Mouse (Mus musculus) lung, embryonic 14.5 days (tissue): ENCODE measurements around the gene Slc25a19. TPM values are rescaled to one million over a fixed set of nuclear protein-coding genes. Genes with fewer than 3 reads are reported as not detected.

Source experiments
- ATAC-seq: fragments of 200-750 bp; cut with Nextera tagmentation; 2 replicates; pipeline ENCODE4 v1.8.0; 2017; ENCODE audit warnings: mild to moderate bottlenecking, moderate TSS enrichment, moderate library complexity; ENCODE audit not compliant: insufficient read depth
- DNase-seq: peaks from one replicate; pipeline ENCODE4 v3.0.0-alpha.2; 2015
- H3K27ac ChIP-seq: fragments of 300-500 bp; sonication (generic); 2 replicates; pipeline ENCODE4 v1.5.1; 2014; ENCODE audit warnings: low read depth, mild to moderate bottlenecking, moderate library complexity
- H3K27me3 ChIP-seq: fragments of 300-500 bp; sonication (generic); 2 replicates; pipeline ENCODE4 v1.6.1; 2014; ENCODE audit warnings: low read length, control low read depth; ENCODE audit not compliant: insufficient read depth
- H3K36me3 ChIP-seq: fragments of 300-500 bp; sonication (generic); 2 replicates; pipeline ENCODE4 v1.6.1; 2014; ENCODE audit warnings: control low read depth; ENCODE audit not compliant: insufficient read depth
- H3K4me1 ChIP-seq: fragments of 300-500 bp; sonication (generic); 2 replicates; pipeline ENCODE4 v1.6.1; 2014; ENCODE audit warnings: antibody characterized with exemption, control low read depth; ENCODE audit not compliant: insufficient read depth
- H3K4me2 ChIP-seq: fragments of 300-500 bp; sonication (generic); 2 replicates; pipeline ENCODE4 v1.6.1; 2014; ENCODE audit warnings: mild to moderate bottlenecking
- H3K4me3 ChIP-seq: fragments of 300-500 bp; sonication (generic); 2 replicates; pipeline ENCODE4 v1.5.1; 2014; ENCODE audit warnings: low read depth, low read length
- H3K9ac ChIP-seq: fragments of 300-500 bp; sonication (generic); 2 replicates; pipeline ENCODE4 v1.6.1; 2014
- H3K9me3 ChIP-seq: fragments of 300-500 bp; sonication (generic); 2 replicates; pipeline ENCODE4 v1.6.1; 2016; ENCODE audit warnings: low read depth, low read length, control low read depth
- CTCF ChIP-seq: IDR thresholded peaks from 2 replicates; pipeline ENCODE4 v1.5.1; 2016; ENCODE audit warnings: antibody characterized with exemption, low read depth
- WGBS: fragments of 180-500 bp; shearing (Covaris S2); extraction: QIAGEN DNeasy Blood & Tissue Kit; methylation state at CpG from one replicate; pipeline ENCODE4 v1.1.7; 2014; 5-methylcytosine and 5-hydroxymethylcytosine counted together
- polyA plus RNA-seq: library from polyadenylated mRNA; unstranded; fragments of >200 nt; fragmentation: Nextera tagmentation; extraction: Ambion mirVana; gene quantifications from 2 replicates; pipeline ENCODE4 v1.2.1, GENCODE M21; 2014

The Slc25a19 gene
- polyA plus RNA-seq, 1 experiment from 2014 or later, result 18.5 TPM

DNA sequence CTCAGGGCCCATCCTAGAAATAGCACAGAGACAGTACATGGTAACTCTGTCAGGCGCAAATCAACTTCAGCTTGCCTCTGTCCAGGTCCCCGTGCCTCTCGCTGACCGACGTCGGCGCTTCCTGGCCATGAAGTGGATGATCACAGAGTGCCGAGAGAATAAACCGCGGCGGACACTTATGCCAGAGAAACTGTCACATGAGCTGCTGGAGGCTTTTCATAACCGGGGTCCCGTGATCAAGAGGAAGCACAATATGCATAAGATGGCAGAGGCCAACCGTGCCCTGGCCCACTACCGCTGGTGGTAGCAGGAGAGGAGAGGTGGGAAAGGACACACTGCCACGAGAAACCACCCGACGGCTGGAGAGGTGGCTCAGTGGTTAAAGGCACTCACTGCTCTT is 21.4 kb downstream of the Slc25a19 start:
- peaks cover 15% of the 10 kb centered on the region for H3K4me1 ChIP-seq
- no peak for TF ChIP-seq CTCF
- no peak for ATAC-seq
- H3K9ac ChIP-seq, result no peak overlapping the region
- no peak overlapping the region for H3K27ac ChIP-seq
- no peaks in the 10 kb centered on the region for H3K27me3 ChIP-seq
- no peaks in the 10 kb centered on the region for H3K9me3 ChIP-seq
- no peak overlapping the region for H3K4me2 ChIP-seq
- H3K4me3 ChIP-seq, result no peak overlapping the region
- H3K36me3 ChIP-seq, result peaks cover 45% of the 10 kb centered on the region
- no peak for DNase-seq
- 95% methylated on average over 18 of the region's 18 CpGs for WGBS

DNA sequence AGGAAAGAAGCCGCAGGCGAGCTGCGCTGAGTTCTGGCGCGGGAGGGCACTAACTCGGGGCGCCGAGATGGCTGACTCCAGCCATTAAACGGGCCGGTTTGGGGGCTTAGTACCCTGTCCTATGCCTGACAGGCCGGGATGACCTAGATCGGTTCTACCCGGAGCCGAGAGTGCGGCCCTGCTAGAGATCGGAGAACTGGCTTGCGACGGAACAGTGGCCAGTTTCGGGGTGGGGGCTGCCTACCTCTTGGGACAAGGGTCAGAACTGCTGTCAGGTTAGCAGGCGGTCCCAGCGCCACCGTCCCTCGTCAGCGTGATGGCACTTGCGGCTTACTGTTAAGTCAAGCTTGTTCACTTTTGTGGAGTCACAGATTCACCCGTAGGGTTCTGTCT is 23.8 kb downstream of the Slc25a19 start:
- Histone ChIP-seq H3K9me3 (no peaks in the 10 kb centered on the region), H3K27me3 (no peaks in the 10 kb centered on the region), H3K4me3 (peak overlapping the region; percentile 98), H3K9ac (peak overlapping the region; percentile 94), H3K4me2 (peak overlapping the region; percentile 94), H3K4me1 (peaks cover 13% of the 10 kb centered on the region), H3K36me3 (peaks cover 54% of the 10 kb centered on the region), H3K27ac (peak overlapping the region; percentile 85)
- TF ChIP-seq CTCF, result no peak
- under 1% methylated on average over 26 of the region's 26 CpGs for WGBS
- DNase-seq (no peak), ATAC-seq (peak; percentile 25; the same call in 1 of the 2 replicates)

DNA sequence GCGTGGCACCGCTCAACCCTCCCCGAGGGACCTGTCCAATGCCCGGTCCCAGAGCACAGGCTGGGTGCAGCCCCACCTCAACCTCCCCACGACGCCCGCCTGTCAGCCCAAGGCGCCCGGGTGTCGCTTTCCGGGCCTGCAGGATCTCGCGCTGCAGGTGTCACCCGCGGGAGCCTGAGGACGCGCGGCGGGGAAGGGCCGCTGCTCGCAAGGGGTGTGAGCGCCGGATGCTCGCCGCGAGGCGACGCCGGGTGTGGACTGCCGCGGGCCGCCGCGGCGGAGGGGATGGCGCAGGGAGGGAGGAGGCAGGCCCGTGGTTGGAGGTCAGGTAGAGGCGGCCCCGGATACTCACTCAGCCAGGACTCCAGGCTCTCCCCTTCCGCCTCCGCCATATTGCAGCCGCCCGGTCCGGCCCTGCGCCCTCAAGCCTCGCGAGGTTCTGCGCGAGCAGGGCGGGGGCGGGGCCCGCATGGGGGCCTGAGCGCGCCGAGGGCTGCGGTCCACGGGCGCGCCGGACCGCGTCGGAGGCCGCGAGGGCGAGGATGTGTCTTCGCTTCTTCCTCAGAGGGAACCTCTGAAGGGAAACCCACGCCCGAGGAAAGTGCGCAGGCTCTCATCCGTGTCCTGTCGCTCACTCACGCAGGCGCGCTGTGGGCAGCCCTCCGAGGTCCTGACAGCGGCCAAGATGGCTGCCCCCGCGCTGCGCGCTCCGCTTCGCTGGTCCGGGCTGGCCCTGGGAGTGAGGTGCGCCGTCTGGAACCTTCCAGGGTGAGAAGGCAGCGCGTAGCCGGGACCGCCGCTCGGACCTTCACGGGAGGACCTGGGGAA is 24.4 kb downstream of the Slc25a19 start, which contains the start of the genes Mrps7 and Gga3:
TSS of gene Mrps7 (plus strand) at position 450 of the 828 bp plus-strand sequence.
TSS of gene Gga3 (minus strand) at position 576 of the 828 bp plus-strand sequence.
- peak within 1 kb of the TSS; percentile 94 for H3K9ac ChIP-seq
- peak within 1 kb of the TSS; percentile 85 for H3K27ac ChIP-seq
- no peaks in the 10 kb centered on the region for H3K27me3 ChIP-seq
- ATAC-seq (peak; percentile 97), DNase-seq (peak; percentile 93)
- peaks cover 13% of the 10 kb centered on the region for H3K4me1 ChIP-seq
- H3K4me2 ChIP-seq, result peak within 1 kb of the TSS; percentile 94
- no peaks in the 10 kb centered on the region for H3K9me3 ChIP-seq
- peak within 1 kb of the TSS; percentile 98 for H3K4me3 ChIP-seq
- TF ChIP-seq CTCF, result no peak
- WGBS, result 0% methylated on average over 83 of the region's 93 CpGs
- peaks cover 48% of the 10 kb centered on the region for H3K36me3 ChIP-seq

DNA sequence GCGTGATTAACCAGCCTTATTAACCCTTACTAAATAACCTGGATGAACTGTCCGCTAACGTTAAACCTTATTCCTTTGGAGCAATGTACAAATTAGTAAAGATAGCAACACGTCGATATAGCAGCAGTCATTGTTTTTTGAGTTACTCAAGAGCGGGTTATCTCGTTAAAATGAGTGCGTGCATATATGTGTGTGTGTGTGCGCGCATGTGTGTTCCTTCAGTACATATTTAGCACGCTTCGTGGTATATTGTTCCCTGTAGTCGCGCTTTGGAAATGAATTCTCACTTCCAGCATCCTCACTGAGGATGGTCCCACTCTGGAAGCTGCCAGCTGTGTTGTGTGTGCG is 25.0 kb downstream of the Slc25a19 start:
- ATAC-seq (no peak), DNase-seq (no peak)
- peak overlapping the region; percentile 94 for H3K4me2 ChIP-seq
- H3K27me3 ChIP-seq, result no peaks in the 10 kb centered on the region
- H3K4me3 ChIP-seq, result peak overlapping the region; percentile 98
- H3K27ac ChIP-seq, result peak overlapping the region; percentile 85; the same call in 1 of the 2 replicates
- peaks cover 13% of the 10 kb centered on the region for H3K4me1 ChIP-seq
- H3K36me3 ChIP-seq, result peaks cover 42% of the 10 kb centered on the region
- H3K9me3 ChIP-seq, result no peaks in the 10 kb centered on the region
- peak overlapping the region; percentile 94 for H3K9ac ChIP-seq
- 5% methylated on average over 15 of the region's 15 CpGs for WGBS
- TF ChIP-seq CTCF, result no peak

DNA sequence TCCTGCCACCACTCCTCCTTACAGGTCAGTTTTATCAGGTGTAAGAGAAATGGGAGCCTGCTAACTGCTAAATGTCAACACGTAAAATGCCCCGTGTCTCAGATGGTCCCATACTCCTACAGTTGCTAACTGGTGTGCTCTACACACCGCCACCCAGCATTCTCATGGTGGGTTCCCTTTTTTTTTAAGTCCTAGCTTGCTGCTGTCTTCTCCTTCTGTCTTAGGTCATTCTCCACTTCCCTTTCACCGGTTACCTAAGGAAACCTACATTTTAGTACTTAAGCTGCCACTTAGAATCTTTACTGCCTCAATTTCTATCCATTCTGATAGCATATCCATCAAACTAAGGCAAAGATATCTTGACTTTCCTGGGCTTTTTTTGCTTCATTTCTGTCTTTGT is 26.9 kb downstream of the Slc25a19 start:
- DNase-seq, result no peak
- TF ChIP-seq CTCF, result no peak
- Histone ChIP-seq H3K9me3 (no peaks in the 10 kb centered on the region), H3K4me1 (peaks cover 13% of the 10 kb centered on the region), H3K27me3 (no peaks in the 10 kb centered on the region), H3K9ac (no peak overlapping the region), H3K27ac (no peak overlapping the region), H3K4me3 (no peak overlapping the region), H3K4me2 (no peak overlapping the region), H3K36me3 (peaks cover 41% of the 10 kb centered on the region)
- WGBS, result 74% methylated on average over 4 of the region's 4 CpGs
- no peak for ATAC-seq

DNA sequence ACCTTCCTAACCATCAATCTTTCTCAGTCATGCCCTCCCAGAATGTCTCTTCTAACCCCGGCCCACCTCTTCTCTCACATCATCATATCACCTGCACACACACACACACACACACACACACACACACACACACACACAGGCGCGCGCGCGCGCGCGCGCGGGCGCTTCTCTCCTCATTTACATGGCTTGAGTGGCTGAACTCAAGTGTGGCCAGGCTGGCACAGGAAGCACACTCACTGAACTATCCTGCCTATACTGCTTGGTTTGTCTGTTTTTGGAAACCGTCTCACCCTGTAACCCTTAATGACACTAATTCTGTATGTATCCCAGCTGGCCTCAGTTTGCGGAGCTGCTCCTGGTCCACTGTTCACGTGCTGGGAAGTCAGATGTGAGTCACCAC is 27.4 kb downstream of the Slc25a19 start:
- no peak overlapping the region for H3K4me2 ChIP-seq
- ATAC-seq (no peak), DNase-seq (no peak)
- peaks cover 41% of the 10 kb centered on the region for H3K36me3 ChIP-seq
- no peaks in the 10 kb centered on the region for H3K27me3 ChIP-seq
- H3K9me3 ChIP-seq, result no peaks in the 10 kb centered on the region
- no peak for TF ChIP-seq CTCF
- H3K4me1 ChIP-seq, result peaks cover 13% of the 10 kb centered on the region
- WGBS, result 89% methylated on average over 15 of the region's 15 CpGs
- no peak overlapping the region for H3K27ac ChIP-seq
- H3K4me3 ChIP-seq, result no peak overlapping the region
- no peak overlapping the region for H3K9ac ChIP-seq

DNA sequence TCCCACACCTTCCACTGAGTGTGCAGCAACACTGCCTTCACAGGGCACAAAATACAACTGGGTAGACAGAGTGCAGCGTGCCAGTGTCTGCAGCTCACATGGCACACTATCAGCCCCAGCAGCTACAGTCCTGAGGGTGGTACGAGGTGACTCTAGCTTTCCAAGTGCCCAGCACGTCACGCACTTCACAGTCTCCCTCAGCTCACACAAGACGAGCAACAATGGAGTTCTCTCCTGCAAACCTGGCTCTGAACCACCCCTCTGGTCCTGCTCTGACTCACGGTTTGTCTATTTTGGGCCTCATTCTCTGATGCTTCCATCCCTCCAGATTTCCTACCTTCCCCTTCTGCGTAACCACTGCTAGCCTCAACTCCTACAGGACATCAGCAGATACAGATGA is 28.4 kb downstream of the Slc25a19 start:
- no peak overlapping the region for H3K4me3 ChIP-seq
- WGBS, result 94% methylated on average over 7 of the region's 7 CpGs
- no peak overlapping the region for H3K9ac ChIP-seq
- H3K9me3 ChIP-seq, result no peaks in the 10 kb centered on the region
- H3K4me2 ChIP-seq, result no peak overlapping the region
- H3K4me1 ChIP-seq, result peaks cover 9% of the 10 kb centered on the region
- no peak overlapping the region for H3K27ac ChIP-seq
- DNase-seq (no peak), ATAC-seq (no peak)
- H3K27me3 ChIP-seq, result no peaks in the 10 kb centered on the region
- TF ChIP-seq CTCF, result no peak
- peaks cover 42% of the 10 kb centered on the region for H3K36me3 ChIP-seq
